Mouse (Mus musculus) thymus, adult 2 months (tissue): ENCODE data around the gene Myo5a.

ENCODE experiments used
- CTCF ChIP-seq: fragments of 200-500 bp; IDR thresholded peaks from 2 replicates; pipeline ENCODE4 v1.5.1; 2012; ENCODE audit warnings: mild to moderate bottlenecking, control low read depth, low read length, moderate library complexity, borderline replicate concordance; ENCODE audit not compliant: control insufficient read depth, poor library complexity, insufficient read depth; ENCODE audit errors: extremely low read depth
- POLR2A ChIP-seq: fragments of 200-500 bp; IDR thresholded peaks from 2 replicates; pipeline ENCODE4 v1.6.1; 2012; ENCODE audit warnings: mild to moderate bottlenecking, low read length, control low read depth, moderate library complexity; ENCODE audit not compliant: control insufficient read depth, poor library complexity, insufficient read depth; ENCODE audit errors: extremely low read depth

GRCm38 (mm10) chr9:75258792-75259191, 188.0 kb downstream of the Myo5a start:
- TF ChIP-seq CTCF (no peak), POLR2A (no peak)
